Mouse (Mus musculus) C2C12 (cell line): Measurements from ENCODE around the gene Cald1. TPM values are rescaled to one million over a fixed set of nuclear protein-coding genes. Genes with fewer than 3 reads are reported as not detected.

Experiments used
- H3K27me3 ChIP-seq: one replicate; pipeline ENCODE4 v1.6.1; 2011; ENCODE audit not compliant: control insufficient read depth, insufficient read depth, insufficient read length
- H3K36me3 ChIP-seq: one replicate; pipeline ENCODE4 v1.6.1; 2011; ENCODE audit not compliant: control insufficient read depth, insufficient read depth
- H3K4me3 ChIP-seq: one replicate; pipeline ENCODE4 v1.5.1; 2011; ENCODE audit warnings: mild to moderate bottlenecking, control low read depth; ENCODE audit not compliant: poor library complexity, insufficient read depth, severe bottlenecking
- H3K79me2 ChIP-seq: one replicate; pipeline ENCODE4 v1.6.1; 2011; ENCODE audit not compliant: control insufficient read depth, insufficient read depth
- H3K79me3 ChIP-seq: one replicate; pipeline ENCODE4 v1.6.1; 2011; ENCODE audit warnings: low read depth, control low read depth
- H3ac ChIP-seq: one replicate; pipeline ENCODE3; 2011; ENCODE audit warnings: low read depth; ENCODE audit not compliant: control insufficient read depth, insufficient read length
- CEBPB ChIP-seq: IDR thresholded peaks from one replicate; pipeline ENCODE4 v1.6.1; 2011; ENCODE audit warnings: low read depth, mild to moderate bottlenecking, control low read depth, moderate library complexity
- CTCF ChIP-seq: IDR thresholded peaks from one replicate; pipeline ENCODE4 v1.5.1; 2011; ENCODE audit not compliant: control insufficient read depth, insufficient read depth, insufficient read length
- FOSL1 ChIP-seq: IDR thresholded peaks from one replicate; pipeline ENCODE4 v1.8.0; 2011; ENCODE audit warnings: mild to moderate bottlenecking, low read length; ENCODE audit not compliant: poor library complexity, insufficient read depth, severe bottlenecking
- MAX ChIP-seq: IDR thresholded peaks from one replicate; pipeline ENCODE4 v1.6.1; 2011; ENCODE audit warnings: mild to moderate bottlenecking, control low read depth
- MYOD1 ChIP-seq: IDR thresholded peaks from one replicate; pipeline ENCODE4 v1.6.1; 2011; ENCODE audit warnings: low read depth; ENCODE audit not compliant: control insufficient read depth, insufficient read length
- MYOG ChIP-seq: IDR thresholded peaks from one replicate; pipeline ENCODE4 v1.6.1; 2011; ENCODE audit not compliant: control insufficient read depth, insufficient read length; ENCODE audit errors: extremely low read depth
- USF1 ChIP-seq: IDR thresholded peaks from one replicate; pipeline ENCODE4 v1.6.1; 2011; ENCODE audit warnings: low read depth, mild to moderate bottlenecking, control low read depth, moderate library complexity
- polyA plus RNA-seq: library from polyadenylated mRNA; unstranded; fragments of >200 nt; fragmentation: generic; extraction: Trizol; gene quantifications from one replicate; pipeline ENCODE4 v1.2.1, GENCODE M21; 2012; ENCODE audit warnings: missing spikeins

Gene Cald1
- polyA plus RNA-seq, 1 experiment: 180 TPM

- peaks cover 93% of the 10 kb centered on the region for H3K79me3 ChIP-seq
- no peak overlapping the region for H3ac ChIP-seq
- TF ChIP-seq USF1 (no peak), CEBPB (no peak), CTCF (no peak), FOSL1 (no peak), MYOD1 (no peak), MAX (no peak), MYOG (no peak)
- peaks cover 100% of the 10 kb centered on the region for H3K79me2 ChIP-seq
- no peak overlapping the region for H3K4me3 ChIP-seq
- no peaks in the 10 kb centered on the region for H3K27me3 ChIP-seq
- peaks cover 60% of the 10 kb centered on the region for H3K36me3 ChIP-seq
Measured at GRCm38 (mm10) chr6:34720447-34720846, 122.1 kb downstream of the Cald1 start.

- Histone ChIP-seq H3K36me3 (peaks cover 64% of the 10 kb centered on the region), H3K4me3 (no peak overlapping the region), H3K27me3 (no peaks in the 10 kb centered on the region), H3K79me2 (peaks cover 100% of the 10 kb centered on the region), H3K79me3 (peaks cover 93% of the 10 kb centered on the region), H3ac (no peak overlapping the region)
- TF ChIP-seq MYOG (no peak), USF1 (no peak), MAX (no peak), CTCF (no peak), FOSL1 (no peak), CEBPB (no peak), MYOD1 (no peak)
Measured at GRCm38 (mm10) chr6:34721740-34722139, 123.4 kb downstream of the Cald1 start.

- Histone ChIP-seq H3ac (no peak overlapping the region), H3K27me3 (no peaks in the 10 kb centered on the region), H3K36me3 (peaks cover 73% of the 10 kb centered on the region), H3K4me3 (no peak overlapping the region), H3K79me3 (peaks cover 95% of the 10 kb centered on the region), H3K79me2 (peaks cover 100% of the 10 kb centered on the region)
- TF ChIP-seq MAX (no peak), MYOD1 (no peak), CEBPB (no peak)
Measured at GRCm38 (mm10) chr6:34722660-34723059, 124.4 kb downstream of the Cald1 start.

- Histone ChIP-seq H3K4me3 (no peak overlapping the region), H3K79me3 (peaks cover 95% of the 10 kb centered on the region), H3K27me3 (no peaks in the 10 kb centered on the region), H3K36me3 (peaks cover 78% of the 10 kb centered on the region), H3ac (no peak overlapping the region), H3K79me2 (peaks cover 100% of the 10 kb centered on the region)
- TF ChIP-seq MYOG (no peak), MYOD1 (no peak), MAX (no peak), CEBPB (no peak), CTCF (no peak), FOSL1 (no peak), USF1 (no peak)
Measured at GRCm38 (mm10) chr6:34723250-34723904, 125.1 kb downstream of the Cald1 start.

GRCm38 (mm10) chr6:34725660-34726059 lies 127.4 kb downstream of the Cald1 start:
- H3K79me3 ChIP-seq: peaks cover 96% of the 10 kb centered on the region
- H3K36me3 ChIP-seq: peaks cover 85% of the 10 kb centered on the region
- no peak overlapping the region for H3ac ChIP-seq
- TF ChIP-seq MAX (no peak), CEBPB (no peak), FOSL1 (no peak), MYOD1 (no peak)
- H3K4me3 ChIP-seq: no peak overlapping the region
- H3K79me2 ChIP-seq: peaks cover 100% of the 10 kb centered on the region
- H3K27me3 ChIP-seq: no peaks in the 10 kb centered on the region

- TF ChIP-seq USF1: no peak
- TF ChIP-seq MYOD1: no peak
- TF ChIP-seq FOSL1: no peak
- no peak for TF ChIP-seq MYOG
- no peak for TF ChIP-seq MAX
- no peak for TF ChIP-seq CTCF
- no peak for TF ChIP-seq CEBPB
- Histone ChIP-seq H3ac (no peak overlapping the region), H3K4me3 (no peak overlapping the region), H3K36me3 (peaks cover 85% of the 10 kb centered on the region), H3K27me3 (no peaks in the 10 kb centered on the region), H3K79me2 (peaks cover 100% of the 10 kb centered on the region), H3K79me3 (peaks cover 96% of the 10 kb centered on the region)
Measured at GRCm38 (mm10) chr6:34726104-34726503, 127.8 kb downstream of the Cald1 start.
